Mouse (Mus musculus) liver, postnatal 0 days (tissue): Measurements from ENCODE around the gene Gpbar1. TPM values are rescaled to one million over a fixed set of nuclear protein-coding genes. Genes with fewer than 3 reads are reported as not detected.
A peak's percentile ranks its signal among the peaks of the same experiment; 100 is the strongest.

ENCODE experiments used
- ATAC-seq: fragments of 200-750 bp; cut with Nextera tagmentation; 2 replicates; pipeline ENCODE4 v1.8.0; 2017; ENCODE audit warnings: mild to moderate bottlenecking, moderate library complexity
- DNase-seq: peaks from one replicate; pipeline ENCODE4 v3.0.0-alpha.2; 2016
- H3K27ac ChIP-seq: fragments of 300-500 bp; sonication (generic); 2 replicates; pipeline ENCODE4 v1.5.1; 2014; ENCODE audit warnings: antibody characterized with exemption, moderate library complexity, mild to moderate bottlenecking, low read depth
- H3K27me3 ChIP-seq: fragments of 300-500 bp; sonication (generic); 2 replicates; pipeline ENCODE4 v1.6.1; 2014; ENCODE audit warnings: low read length, control low read depth, mixed read lengths; ENCODE audit not compliant: insufficient read depth
- H3K36me3 ChIP-seq: fragments of 300-500 bp; sonication (generic); replicated peaks from 2 replicates; pipeline ENCODE4 v1.6.1; 2014; ENCODE audit warnings: mild to moderate bottlenecking, control low read depth, low read length, moderate library complexity, mixed read lengths; ENCODE audit not compliant: insufficient read depth
- H3K4me1 ChIP-seq: fragments of 300-500 bp; sonication (generic); 2 replicates; pipeline ENCODE4 v1.6.1; 2014; ENCODE audit warnings: antibody characterized with exemption, mild to moderate bottlenecking, control low read depth; ENCODE audit not compliant: insufficient read depth
- H3K4me2 ChIP-seq: fragments of 300-500 bp; sonication (generic); 2 replicates; pipeline ENCODE4 v1.6.1; 2014; ENCODE audit warnings: low read depth, mild to moderate bottlenecking, low read length, moderate library complexity, mixed read lengths
- H3K4me3 ChIP-seq: fragments of 300-500 bp; sonication (generic); 2 replicates; pipeline ENCODE4 v1.5.1; 2014; ENCODE audit warnings: low read depth, low read length
- H3K9ac ChIP-seq: fragments of 300-500 bp; sonication (generic); replicated peaks from 2 replicates; pipeline ENCODE4 v1.6.1; 2014; ENCODE audit warnings: mild to moderate bottlenecking, moderate library complexity
- H3K9me3 ChIP-seq: fragments of 300-500 bp; sonication (generic); 2 replicates; pipeline ENCODE4 v1.6.1; 2016; ENCODE audit warnings: mild to moderate bottlenecking, control low read depth, low read length, mixed read lengths
- CTCF ChIP-seq: sonication (generic); IDR thresholded peaks from 2 replicates; pipeline ENCODE4 v1.5.1; 2016; ENCODE audit warnings: antibody characterized with exemption, low read depth
- EP300 ChIP-seq: IDR thresholded peaks from 2 replicates; pipeline ENCODE4 v1.6.1; 2016; ENCODE audit warnings: antibody characterized with exemption, low read depth, mild to moderate bottlenecking
- WGBS: fragments of 180-500 bp; shearing (Covaris S2); extraction: QIAGEN DNeasy Blood & Tissue Kit; methylation state at CpG from one replicate; pipeline ENCODE4 v1.1.7; 2014; ENCODE audit not compliant: insufficient replicate concordance; 5-methylcytosine and 5-hydroxymethylcytosine counted together
- polyA plus RNA-seq: library from polyadenylated mRNA; unstranded; fragments of >200 nt; fragmentation: Nextera tagmentation; extraction: Ambion mirVana; gene quantifications from 2 replicates; pipeline ENCODE4 v1.2.1, GENCODE M21; 2015

The Gpbar1 gene
- polyA plus RNA-seq, 1 experiment from 2014 or later, result 0.20 TPM

GRCm38 (mm10) chr1:74238136-74238535 lies 40.2 kb upstream of the Gpbar1 start:
- peak overlapping the region; percentile 99 for H3K4me3 ChIP-seq
- H3K36me3 ChIP-seq, result no peaks in the 10 kb centered on the region; the same call in 1 of the 2 replicates
- no peak for ATAC-seq
- no peak for DNase-seq
- H3K27ac ChIP-seq, result peak overlapping the region; percentile 99
- no peaks in the 10 kb centered on the region for H3K9me3 ChIP-seq
- peaks cover 39% of the 10 kb centered on the region for H3K4me1 ChIP-seq
- WGBS, result 16% methylated on average over 1 of the region's 1 CpGs
- no peaks in the 10 kb centered on the region for H3K27me3 ChIP-seq
- TF ChIP-seq EP300, result no peak
- no peak for TF ChIP-seq CTCF
- H3K4me2 ChIP-seq, result peak overlapping the region; percentile 93
- H3K9ac ChIP-seq, result peak overlapping the region; percentile 97

GRCm38 (mm10) chr1:74239162-74239561 lies 39.2 kb upstream of the Gpbar1 start:
- H3K9ac ChIP-seq, result peak overlapping the region; percentile 18
- no peaks in the 10 kb centered on the region; the same call in 1 of the 2 replicates for H3K36me3 ChIP-seq

GRCm38 (mm10) chr1:74239618-74240017 lies 38.7 kb upstream of the Gpbar1 start:
- Histone ChIP-seq H3K4me3 (peak overlapping the region; percentile 99), H3K4me1 (peaks cover 47% of the 10 kb centered on the region), H3K4me2 (peak overlapping the region; percentile 93), H3K9me3 (no peaks in the 10 kb centered on the region), H3K9ac (peak overlapping the region; percentile 18; the same call in 1 of the 2 replicates), H3K27ac (peak overlapping the region; percentile 41; the same call in 1 of the 2 replicates), H3K27me3 (no peaks in the 10 kb centered on the region), H3K36me3 (no peaks in the 10 kb centered on the region; the same call in 1 of the 2 replicates)
- 14% methylated on average over 11 of the region's 11 CpGs for WGBS
- ATAC-seq (no peak), DNase-seq (no peak)
- no peak for TF ChIP-seq EP300
- TF ChIP-seq CTCF, result no peak

More at GRCm38 (mm10) chr1:74239162-74239561, 39.2 kb upstream of the Gpbar1 start:
- Histone ChIP-seq H3K4me2 (peak overlapping the region; percentile 93), H3K4me1 (peaks cover 47% of the 10 kb centered on the region), H3K27ac (peak overlapping the region; percentile 41), H3K27me3 (no peaks in the 10 kb centered on the region), H3K9me3 (no peaks in the 10 kb centered on the region), H3K4me3 (peak overlapping the region; percentile 99)
- DNase-seq, result no peak
- WGBS, result 16% methylated on average over 7 of the region's 7 CpGs
- no peak for TF ChIP-seq CTCF
- no peak for TF ChIP-seq EP300
- ATAC-seq, result no peak

- Histone ChIP-seq H3K27me3 (no peaks in the 10 kb centered on the region), H3K4me2 (peak overlapping the region; percentile 93), H3K4me1 (peaks cover 53% of the 10 kb centered on the region), H3K36me3 (no peaks in the 10 kb centered on the region; the same call in 1 of the 2 replicates), H3K9ac (no peak overlapping the region), H3K9me3 (no peaks in the 10 kb centered on the region), H3K27ac (peak overlapping the region; percentile 41), H3K4me3 (no peak overlapping the region)
- no peak for ATAC-seq
- no peak for DNase-seq
- no peak for TF ChIP-seq CTCF
- TF ChIP-seq EP300, result no peak
- WGBS, result 48% methylated on average over 6 of the region's 6 CpGs
These were observed 38.0 kb upstream of the Gpbar1 start for GRCm38 (mm10) chr1:74240311-74240710.

- ATAC-seq (no peak), DNase-seq (no peak)
- H3K4me1 ChIP-seq, result peaks cover 54% of the 10 kb centered on the region
- peak overlapping the region; percentile 41; the same call in 1 of the 2 replicates for H3K27ac ChIP-seq
- WGBS, result 45% methylated on average over 4 of the region's 4 CpGs
- no peak overlapping the region for H3K4me3 ChIP-seq
- no peaks in the 10 kb centered on the region for H3K27me3 ChIP-seq
- H3K4me2 ChIP-seq, result peak overlapping the region; percentile 93; the same call in 1 of the 2 replicates
- no peak overlapping the region for H3K9ac ChIP-seq
- TF ChIP-seq CTCF (no peak), EP300 (peak; percentile 22; the same call in 1 of the 2 replicates)
- H3K36me3 ChIP-seq, result peaks cover under 1% of the 10 kb centered on the region; the same call in 1 of the 2 replicates
- H3K9me3 ChIP-seq, result no peaks in the 10 kb centered on the region
These were observed 37.5 kb upstream of the Gpbar1 start for GRCm38 (mm10) chr1:74240832-74241231.

DNA sequence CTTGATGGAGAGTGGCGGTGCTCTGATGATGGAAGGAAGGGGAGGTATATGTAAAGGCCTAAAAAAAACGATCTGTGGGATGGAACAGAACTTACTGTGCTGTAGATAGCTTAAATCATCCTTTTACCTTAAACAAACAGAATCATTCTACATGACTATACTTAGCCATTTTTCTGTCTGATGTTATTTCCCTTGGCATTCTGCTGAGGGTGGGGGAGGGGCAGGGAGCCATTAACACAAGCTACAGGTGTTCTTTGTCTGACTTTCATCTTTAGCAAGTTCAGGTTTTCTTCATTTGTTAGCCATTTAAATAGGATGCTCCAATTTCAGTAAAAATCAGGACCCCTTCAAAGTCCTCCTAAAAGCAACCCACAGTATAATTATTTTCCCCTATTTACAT lies 32.8 kb upstream of the Gpbar1 start:
- peaks cover 46% of the 10 kb centered on the region for H3K4me1 ChIP-seq
- H3K27ac ChIP-seq, result peak overlapping the region; percentile 76; the same call in 1 of the 2 replicates
- DNase-seq (no peak), ATAC-seq (no peak)
- H3K4me3 ChIP-seq, result no peak overlapping the region
- H3K9ac ChIP-seq, result no peak overlapping the region
- WGBS, result 58% methylated on average over 2 of the region's 2 CpGs
- TF ChIP-seq CTCF, result no peak
- no peak for TF ChIP-seq EP300
- H3K9me3 ChIP-seq, result no peaks in the 10 kb centered on the region
- H3K36me3 ChIP-seq, result peaks cover 26% of the 10 kb centered on the region
- H3K27me3 ChIP-seq, result no peaks in the 10 kb centered on the region
- peak overlapping the region; percentile 8 for H3K4me2 ChIP-seq
